Mouse (Mus musculus) kidney, postnatal 0 days (tissue): ENCODE measurements at regions not wholly inside any gene's neighbourhood (a gene's known extent, or its start where the extent isn't known, plus 50 kb on each side); places are given as distances from the start of the nearest gene placed in this dataset.
A peak's percentile ranks its signal among the peaks of the same experiment; 100 is the strongest.

Experiments
- ATAC-seq: fragments of 200-750 bp; cut with Nextera tagmentation; replicated peaks from 2 replicates; pipeline ENCODE4 v1.8.0; 2017; ENCODE audit warnings: low read depth, moderate number of reproducible peaks, moderate TSS enrichment, moderate library complexity; ENCODE audit not compliant: low FRiP score
- DNase-seq: peaks from one replicate; pipeline ENCODE4 v3.0.0-alpha.2; 2016; ENCODE audit warnings: low spot score
- H3K27ac ChIP-seq: fragments of 300-500 bp; sonication (generic); 2 replicates; pipeline ENCODE4 v1.5.1; 2014; ENCODE audit warnings: mild to moderate bottlenecking
- H3K27me3 ChIP-seq: fragments of 300-500 bp; sonication (generic); 2 replicates; pipeline ENCODE4 v1.6.1; 2014; ENCODE audit warnings: low read length, mixed read lengths; ENCODE audit not compliant: insufficient read depth
- H3K36me3 ChIP-seq: fragments of 300-500 bp; sonication (generic); 2 replicates; pipeline ENCODE4 v1.6.1; 2014; ENCODE audit warnings: low read length, mixed read lengths; ENCODE audit not compliant: insufficient read depth
- H3K4me1 ChIP-seq: fragments of 300-500 bp; sonication (generic); replicated peaks from 2 replicates; pipeline ENCODE4 v1.6.1; 2014; ENCODE audit warnings: antibody characterized with exemption, low read length, mixed read lengths; ENCODE audit not compliant: insufficient read depth
- H3K4me2 ChIP-seq: fragments of 300-500 bp; sonication (generic); 2 replicates; pipeline ENCODE4 v1.6.1; 2014; ENCODE audit warnings: mild to moderate bottlenecking, low read length, moderate library complexity, mixed read lengths
- H3K4me3 ChIP-seq: fragments of 300-500 bp; sonication (generic); replicated peaks from 2 replicates; pipeline ENCODE4 v1.5.1; 2014; ENCODE audit warnings: low read depth, low read length
- H3K9ac ChIP-seq: fragments of 300-500 bp; sonication (generic); 2 replicates; pipeline ENCODE4 v1.6.1; 2014; ENCODE audit warnings: low read depth, low read length
- H3K9me3 ChIP-seq: fragments of 300-500 bp; sonication (generic); replicated peaks from 2 replicates; pipeline ENCODE4 v1.6.1; 2016; ENCODE audit warnings: low read length, inconsistent platforms, mixed read lengths
- CTCF ChIP-seq: IDR thresholded peaks from 2 replicates; pipeline ENCODE4 v1.5.1; 2016; ENCODE audit warnings: antibody characterized with exemption, low read depth, mild to moderate bottlenecking, moderate library complexity
- WGBS: fragments of 180-500 bp; shearing (Covaris S2); extraction: QIAGEN DNeasy Blood & Tissue Kit; methylation state at CpG from one replicate; pipeline ENCODE4 v1.1.7; 2014; 5-methylcytosine and 5-hydroxymethylcytosine counted together

DNA sequence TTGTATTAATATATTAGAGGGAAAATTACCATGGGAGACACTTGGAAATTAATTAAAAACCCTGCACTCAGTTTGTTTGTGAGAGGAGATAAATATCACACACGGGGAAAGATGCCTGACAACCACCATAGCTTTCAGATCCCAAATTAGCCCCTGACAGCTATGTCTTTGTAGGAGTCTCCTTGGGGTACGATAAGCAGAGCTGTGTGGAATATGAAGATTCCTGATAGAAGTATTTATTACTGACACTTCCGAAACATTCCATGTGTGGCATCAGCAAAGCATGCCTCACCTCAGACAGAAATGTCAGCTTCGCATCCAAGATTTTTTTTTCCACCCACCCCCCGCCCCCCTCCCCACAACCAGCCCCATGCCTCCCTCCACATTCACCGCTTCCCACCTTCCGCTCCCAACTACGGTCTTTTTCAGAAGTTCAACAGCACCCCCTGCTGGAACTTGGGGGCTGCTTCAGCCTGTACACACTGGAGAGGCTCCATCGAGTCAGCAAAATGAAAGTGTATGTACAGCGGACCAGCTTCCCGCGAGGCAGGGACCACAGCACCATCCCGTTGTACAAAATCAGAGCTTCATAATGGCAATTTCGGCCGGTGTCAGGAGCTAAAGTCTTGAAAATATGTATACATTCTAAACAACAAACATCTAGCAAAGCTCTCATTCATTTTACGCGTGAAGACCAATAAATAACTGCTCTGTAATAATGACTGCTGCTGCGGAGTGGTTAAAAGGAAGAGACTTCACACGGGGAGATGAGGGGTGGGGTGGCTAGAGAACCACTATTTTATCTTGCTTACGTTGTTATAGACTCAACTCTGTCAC, 66.7 kb downstream of the Rwdd3 start:
- H3K4me1 ChIP-seq = no peaks in the 10 kb centered on the region; the same call in 1 of the 2 replicates
- H3K36me3 ChIP-seq = no peaks in the 10 kb centered on the region
- WGBS = 22% methylated on average over 20 of the region's 20 CpGs
- H3K9me3 ChIP-seq = no peaks in the 10 kb centered on the region
- H3K4me2 ChIP-seq = peak overlapping the region; percentile 54
- H3K27ac ChIP-seq = no peak overlapping the region
- peak; percentile 86 for ATAC-seq
- no peaks in the 10 kb centered on the region for H3K27me3 ChIP-seq
- H3K4me3 ChIP-seq = peak overlapping the region; percentile 31
- H3K9ac ChIP-seq = no peak overlapping the region
- DNase-seq = peak; percentile 87
- TF ChIP-seq CTCF = peak; percentile 84

DNA sequence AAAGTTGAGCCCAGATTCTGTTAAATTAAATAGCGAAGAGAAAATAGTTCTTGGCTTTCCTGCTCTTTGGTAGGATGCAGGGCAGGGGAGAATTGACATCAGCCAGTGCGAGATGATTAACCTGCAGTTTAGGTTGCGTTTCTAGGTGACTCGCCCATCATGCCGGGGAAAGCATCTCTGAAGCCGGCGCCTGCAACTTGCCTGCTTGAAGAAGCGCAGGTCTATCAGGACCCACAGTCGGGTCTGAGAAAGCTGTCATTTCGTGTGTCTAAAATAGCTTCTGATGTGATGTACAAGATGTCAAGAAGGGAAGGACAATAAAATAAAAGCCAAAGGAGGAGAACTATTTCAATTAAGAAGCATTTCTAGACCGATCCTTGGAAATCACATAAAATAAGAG, 68.6 kb downstream of the Rwdd3 start:
- Histone ChIP-seq H3K9me3 (no peaks in the 10 kb centered on the region), H3K27ac (no peak overlapping the region), H3K4me3 (no peak overlapping the region), H3K9ac (no peak overlapping the region), H3K4me1 (no peaks in the 10 kb centered on the region; the same call in 1 of the 2 replicates), H3K36me3 (no peaks in the 10 kb centered on the region), H3K4me2 (no peak overlapping the region), H3K27me3 (no peaks in the 10 kb centered on the region)
- DNase-seq (no peak), ATAC-seq (no peak)
- no peak for TF ChIP-seq CTCF
- 80% methylated on average over 11 of the region's 11 CpGs for WGBS

DNA sequence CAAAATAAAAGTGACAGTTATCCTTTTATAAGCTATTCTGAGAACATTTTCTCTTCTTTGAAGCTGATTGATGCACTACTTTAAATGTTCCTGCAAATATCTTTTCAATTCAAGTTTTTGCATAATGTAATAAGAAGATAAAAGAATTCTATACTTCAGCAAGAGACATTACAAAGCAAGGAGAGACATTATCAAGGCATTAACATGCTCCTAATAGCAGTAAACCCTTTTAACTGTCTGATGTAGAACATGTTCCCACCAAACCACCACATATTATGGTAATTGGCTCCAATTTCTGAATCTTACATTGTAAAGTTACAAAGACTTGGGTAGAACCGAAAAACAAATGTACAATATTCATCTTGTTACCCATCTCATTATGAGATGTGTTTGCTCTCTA, 69.4 kb downstream of the Rwdd3 start:
- no peak for DNase-seq
- no peak for ATAC-seq
- no peak overlapping the region for H3K4me3 ChIP-seq
- no peaks in the 10 kb centered on the region; the same call in 1 of the 2 replicates for H3K4me1 ChIP-seq
- H3K9me3 ChIP-seq = no peaks in the 10 kb centered on the region
- TF ChIP-seq CTCF = no peak
- no peak overlapping the region for H3K4me2 ChIP-seq
- no peak overlapping the region for H3K9ac ChIP-seq
- no peak overlapping the region for H3K27ac ChIP-seq
- no peaks in the 10 kb centered on the region for H3K27me3 ChIP-seq
- WGBS = 90% methylated on average over 1 of the region's 1 CpGs
- no peaks in the 10 kb centered on the region for H3K36me3 ChIP-seq

DNA sequence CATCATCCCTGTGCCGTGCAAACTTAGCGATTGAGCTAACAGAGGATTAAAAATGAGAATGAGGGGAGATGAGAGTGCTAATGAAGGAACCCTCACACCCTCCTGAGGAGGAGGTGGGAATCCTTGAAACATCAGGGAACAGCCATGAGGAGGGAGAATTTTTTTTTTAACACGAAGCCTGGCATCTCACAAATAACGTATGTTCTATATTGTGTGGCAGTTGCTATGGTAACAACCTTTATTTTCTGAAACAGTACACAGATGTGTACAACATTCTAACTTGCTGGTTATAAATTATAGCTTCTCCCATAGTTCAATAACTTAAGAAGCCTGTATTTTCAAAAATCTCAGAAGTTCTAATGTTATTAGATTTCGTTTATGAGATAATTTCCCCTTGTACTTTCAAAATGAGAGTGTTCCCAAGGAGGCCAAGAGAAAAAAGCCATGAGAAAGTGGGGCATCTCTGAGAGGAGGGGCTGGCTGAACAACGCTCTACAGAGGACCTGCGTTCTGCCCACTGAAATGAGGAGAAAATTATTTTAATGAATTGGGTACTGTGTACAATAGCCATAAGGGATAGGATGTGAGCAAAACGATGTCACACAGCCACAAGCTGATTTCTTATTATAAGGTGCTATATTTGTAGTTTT, 71.2 kb downstream of the Rwdd3 start:
- no peaks in the 10 kb centered on the region for H3K9me3 ChIP-seq
- no peaks in the 10 kb centered on the region; the same call in 1 of the 2 replicates for H3K4me1 ChIP-seq
- ATAC-seq = no peak
- no peaks in the 10 kb centered on the region for H3K36me3 ChIP-seq
- H3K27ac ChIP-seq = no peak overlapping the region
- DNase-seq = no peak
- no peak overlapping the region for H3K4me3 ChIP-seq
- 79% methylated on average over 8 of the region's 8 CpGs for WGBS
- no peaks in the 10 kb centered on the region for H3K27me3 ChIP-seq
- no peak for TF ChIP-seq CTCF
- H3K4me2 ChIP-seq = no peak overlapping the region
- H3K9ac ChIP-seq = no peak overlapping the region

- DNase-seq (peak; percentile 55), ATAC-seq (no peak)
- Histone ChIP-seq H3K9ac (no peak overlapping the region), H3K4me3 (no peak overlapping the region), H3K27ac (no peak overlapping the region), H3K27me3 (no peaks in the 10 kb centered on the region), H3K9me3 (no peaks in the 10 kb centered on the region), H3K4me2 (no peak overlapping the region), H3K4me1 (no peaks in the 10 kb centered on the region), H3K36me3 (no peaks in the 10 kb centered on the region)
- peak; percentile 66 for TF ChIP-seq CTCF
- WGBS = 44% methylated on average over 6 of the region's 6 CpGs
Observed at GRCm38 (mm10) chr3:121093509-121093908, 78.0 kb downstream of the Rwdd3 start.

GRCm38 (mm10) chr3:121088724-121089123, 82.8 kb downstream of the Rwdd3 start:
- 82% methylated on average over 5 of the region's 5 CpGs for WGBS

More at GRCm38 (mm10) chr3:121088724-121089123, 82.8 kb downstream of the Rwdd3 start:
- ATAC-seq = no peak
- no peaks in the 10 kb centered on the region for H3K4me1 ChIP-seq
- no peak for DNase-seq
- H3K4me3 ChIP-seq = no peak overlapping the region
- no peak overlapping the region for H3K9ac ChIP-seq
- H3K4me2 ChIP-seq = no peak overlapping the region
- H3K27ac ChIP-seq = no peak overlapping the region
- no peaks in the 10 kb centered on the region for H3K27me3 ChIP-seq
- H3K36me3 ChIP-seq = no peaks in the 10 kb centered on the region
- H3K9me3 ChIP-seq = no peaks in the 10 kb centered on the region
- TF ChIP-seq CTCF = no peak
